Mouse (Mus musculus) MEL (cell line): ENCODE data around the gene Dspp.

Experiments
- CTCF ChIP-seq, 3 experiments: IDR thresholded peaks in 2 of 3; conservative IDR thresholded peaks in 1 of 3; 2 replicates each; pipeline ENCODE4 v1.5.1; 2011 to 2012; ENCODE audit warnings: low read length in 3 of 3, low read depth in 2 of 3, mild to moderate bottlenecking in 2 of 3, improper control_type of control experiment in 1 of 3, inconsistent platforms in 1 of 3, mixed read lengths in 1 of 3, moderate library complexity in 1 of 3; ENCODE audit not compliant: control insufficient read depth in 1 of 3, insufficient read depth in 1 of 3, poor library complexity in 1 of 3, severe bottlenecking in 1 of 3
- EP300 ChIP-seq, 2 experiments: IDR thresholded peaks; 2 replicates each; pipeline ENCODE4 v1.6.1; 2011; ENCODE audit warnings: improper control_type of control experiment in 2 of 2, low read length in 2 of 2, low read depth in 1 of 2, mild to moderate bottlenecking in 1 of 2
- GATA1 ChIP-seq: IDR thresholded peaks from 2 replicates; pipeline ENCODE4 v1.6.1; 2011; ENCODE audit warnings: low read depth, low read length, improper control_type of control experiment
- HCFC1 ChIP-seq: IDR thresholded peaks from 2 replicates; pipeline ENCODE4 v1.6.1; 2012; ENCODE audit warnings: low read depth, mild to moderate bottlenecking, inconsistent platforms, low read length, improper control_type of control experiment, moderate library complexity
- MAX ChIP-seq: IDR thresholded peaks from 2 replicates; pipeline ENCODE4 v1.6.1; 2011; ENCODE audit warnings: low read length, improper control_type of control experiment
- POLR2A ChIP-seq, 2 experiments: IDR thresholded peaks; 2 replicates each; pipeline ENCODE4 v1.6.1; 2011 to 2012; ENCODE audit warnings: low read length in 2 of 2, mild to moderate bottlenecking in 2 of 2, control low read depth in 1 of 2, improper control_type of control experiment in 1 of 2, low read depth in 1 of 2, moderate library complexity in 1 of 2; ENCODE audit not compliant: control insufficient read depth in 1 of 2, insufficient read depth in 1 of 2, poor library complexity in 1 of 2
- SMC3 ChIP-seq: IDR thresholded peaks from 2 replicates; pipeline ENCODE4 v1.6.1; 2011; ENCODE audit warnings: low read depth, low read length, improper control_type of control experiment
- TAL1 ChIP-seq: IDR thresholded peaks from 2 replicates; pipeline ENCODE4 v1.6.1; 2012; ENCODE audit warnings: mild to moderate bottlenecking, inconsistent platforms, low read length, moderate library complexity, mixed read lengths
- UBTF ChIP-seq: IDR thresholded peaks from 2 replicates; pipeline ENCODE4 v1.6.1; 2012; ENCODE audit warnings: low read depth, mild to moderate bottlenecking, inconsistent platforms, low read length, improper control_type of control experiment, moderate library complexity, borderline replicate concordance; ENCODE audit not compliant: insufficient read depth

DNA sequence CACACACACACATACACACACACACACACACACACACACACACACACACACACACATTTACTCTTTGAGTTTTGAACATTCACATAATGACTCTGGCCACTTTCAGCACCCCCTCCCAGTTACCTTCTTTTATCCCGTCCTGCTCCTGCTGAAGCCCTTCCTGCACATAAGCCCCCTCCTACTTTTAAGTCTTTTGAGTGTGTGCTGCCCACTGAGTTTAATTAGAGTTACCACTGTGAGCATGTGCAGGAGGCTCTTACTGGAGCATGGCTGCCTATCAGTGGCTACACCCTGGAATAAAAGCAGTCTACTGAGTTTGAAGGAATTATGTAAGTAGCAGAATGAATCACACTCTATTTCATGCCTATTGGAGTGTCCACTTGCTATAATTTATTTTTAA is 58.0 kb downstream of the Dspp start:
- no peak for TF ChIP-seq UBTF
- TF ChIP-seq POLR2A (IDR thresholded peaks at IDR 0.05; ENCODE audit: control insufficient read depth in 1 of 2, insufficient read depth in 1 of 2, low read depth in 1 of 2, low read length in 2 of 2, poor library complexity in 1 of 2) = no peak
- no peak for TF ChIP-seq CTCF (IDR thresholded peaks at IDR 0.05 in 2 of 3, conservative IDR thresholded peaks at IDR 0.05 in 1 of 3; ENCODE audit: control insufficient read depth in 1 of 3, insufficient read depth in 1 of 3, low read depth in 2 of 3, low read length in 3 of 3, poor library complexity in 1 of 3, severe bottlenecking in 1 of 3)
- TF ChIP-seq HCFC1 = no peak
- no peak for TF ChIP-seq SMC3
- TF ChIP-seq TAL1 = no peak
- no peak for TF ChIP-seq MAX
- no peak for TF ChIP-seq EP300 (IDR thresholded peaks at IDR 0.05; ENCODE audit: low read depth in 1 of 2, low read length in 2 of 2)
- no peak for TF ChIP-seq GATA1
